Mouse (Mus musculus) thymus, postnatal 36 days (tissue): Measurements from ENCODE around the gene Gm28047.
A peak's percentile ranks its signal among the peaks of the same experiment; 100 is the strongest.

Source experiments
- DNase-seq, 2 experiments: peaks; one replicate each; pipeline ENCODE4 v3.0.0; 2022; ENCODE audit warnings: mixed read lengths in 2 of 2

The Gm28047 gene

DNA sequence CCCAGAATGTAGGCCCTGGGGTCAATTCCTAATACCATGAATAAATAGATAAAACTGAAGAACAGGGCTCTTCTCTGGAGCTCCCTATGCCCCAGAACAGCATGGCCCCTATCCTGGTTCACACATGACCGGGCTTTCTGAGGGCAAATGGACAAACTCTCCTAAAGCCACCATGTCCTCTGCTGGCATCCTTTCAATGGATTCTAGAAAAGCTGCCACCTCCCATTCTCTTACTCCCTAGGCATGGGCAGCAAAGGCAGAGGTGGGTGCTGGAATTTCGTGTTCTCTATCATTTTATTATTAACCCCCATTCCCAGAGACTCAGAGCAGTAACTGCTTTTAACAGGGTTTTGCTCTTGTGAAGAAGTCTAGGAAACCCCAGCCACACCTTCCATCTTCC is 109.6 kb downstream of the Gm28047 start:
- DNase-seq, result no peak

DNA sequence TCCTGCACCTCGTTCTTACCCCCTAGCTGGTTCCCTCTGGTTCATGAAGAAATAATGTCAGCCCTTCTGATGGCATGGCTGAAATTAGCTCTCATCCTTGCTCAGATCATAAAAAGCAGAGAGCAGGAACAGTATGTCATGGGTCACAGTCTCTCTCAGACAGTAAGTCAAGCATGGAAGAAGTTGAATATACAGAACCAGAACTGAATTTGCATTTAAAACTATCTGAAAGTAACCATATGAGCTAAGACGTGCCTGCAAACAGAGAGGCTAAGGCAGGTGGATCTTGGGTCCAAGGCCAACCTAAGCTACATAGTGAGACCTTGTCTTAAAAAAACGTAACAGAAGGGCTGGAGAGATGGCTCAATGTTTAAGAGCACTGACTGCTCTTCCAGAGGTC is 111.9 kb downstream of the Gm28047 start:
- DNase-seq, result no peak

DNA sequence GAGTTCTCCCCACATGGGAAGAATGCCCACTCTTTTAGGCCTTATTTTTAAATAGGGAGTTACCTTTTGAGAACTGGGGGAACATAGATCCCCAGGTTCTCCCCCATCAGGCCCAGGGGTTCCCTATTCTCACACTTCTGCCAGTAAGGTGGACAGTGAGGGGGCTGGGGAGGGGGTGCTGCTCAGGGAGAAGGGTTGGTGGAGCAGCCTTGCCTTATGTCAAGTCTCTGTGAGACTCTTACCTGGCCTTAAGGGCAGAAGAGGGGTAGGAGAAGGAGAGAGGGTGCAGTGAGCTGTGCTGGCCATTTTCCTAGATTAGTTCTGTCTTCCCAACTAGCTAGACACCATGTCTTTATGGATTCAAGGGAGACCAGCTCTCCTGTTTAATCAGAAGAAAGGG is 112.4 kb downstream of the Gm28047 start:
- DNase-seq, result no peak

DNA sequence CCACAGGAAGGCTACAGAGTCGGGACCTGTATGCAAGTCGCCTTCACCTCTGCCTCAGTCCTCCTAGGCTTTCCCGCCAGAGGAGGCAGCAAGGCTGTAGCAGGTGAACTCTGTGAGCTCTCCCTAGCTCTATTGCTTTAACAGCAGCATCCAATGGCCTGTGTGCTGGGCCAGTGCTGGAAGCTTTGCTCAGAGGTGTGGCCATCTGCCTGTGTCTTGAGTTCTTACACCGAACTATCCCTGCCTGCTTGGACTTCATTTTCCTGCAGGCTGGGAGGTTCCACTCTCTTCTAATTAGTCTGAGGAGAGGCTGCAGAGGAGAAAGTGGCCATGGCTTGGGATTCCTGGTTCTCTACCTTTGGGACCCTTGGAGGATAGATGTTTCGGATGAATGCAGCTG is 112.9 kb downstream of the Gm28047 start:
- DNase-seq, result no peak

DNA sequence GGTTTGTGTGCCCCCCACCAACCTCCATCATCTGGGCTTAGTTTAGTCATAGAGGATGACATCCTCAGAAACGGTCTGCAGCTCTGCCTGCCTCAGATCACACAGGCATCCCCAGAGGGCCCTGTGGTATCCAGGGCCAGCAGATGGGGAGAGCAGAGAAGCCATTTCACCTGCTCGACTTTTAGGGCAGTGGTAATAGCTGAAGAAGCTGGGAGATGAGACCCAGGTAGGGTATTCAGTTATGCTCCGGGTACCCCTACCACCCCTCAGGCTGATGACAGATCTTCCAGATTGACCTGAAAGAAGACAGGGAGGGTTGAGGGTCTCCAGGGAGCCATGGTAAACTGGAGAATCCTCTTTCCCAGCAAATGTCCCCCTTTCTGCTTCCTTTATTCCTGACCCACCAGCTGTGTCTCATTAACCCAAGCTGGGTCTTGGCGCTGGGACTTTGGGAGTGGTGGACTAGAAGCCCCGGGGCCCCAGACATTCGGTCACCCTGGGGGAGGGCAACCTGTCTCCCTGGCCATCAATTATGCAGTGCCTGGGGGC is 113.5 kb downstream of the Gm28047 start:
- DNase-seq, result no peak

DNA sequence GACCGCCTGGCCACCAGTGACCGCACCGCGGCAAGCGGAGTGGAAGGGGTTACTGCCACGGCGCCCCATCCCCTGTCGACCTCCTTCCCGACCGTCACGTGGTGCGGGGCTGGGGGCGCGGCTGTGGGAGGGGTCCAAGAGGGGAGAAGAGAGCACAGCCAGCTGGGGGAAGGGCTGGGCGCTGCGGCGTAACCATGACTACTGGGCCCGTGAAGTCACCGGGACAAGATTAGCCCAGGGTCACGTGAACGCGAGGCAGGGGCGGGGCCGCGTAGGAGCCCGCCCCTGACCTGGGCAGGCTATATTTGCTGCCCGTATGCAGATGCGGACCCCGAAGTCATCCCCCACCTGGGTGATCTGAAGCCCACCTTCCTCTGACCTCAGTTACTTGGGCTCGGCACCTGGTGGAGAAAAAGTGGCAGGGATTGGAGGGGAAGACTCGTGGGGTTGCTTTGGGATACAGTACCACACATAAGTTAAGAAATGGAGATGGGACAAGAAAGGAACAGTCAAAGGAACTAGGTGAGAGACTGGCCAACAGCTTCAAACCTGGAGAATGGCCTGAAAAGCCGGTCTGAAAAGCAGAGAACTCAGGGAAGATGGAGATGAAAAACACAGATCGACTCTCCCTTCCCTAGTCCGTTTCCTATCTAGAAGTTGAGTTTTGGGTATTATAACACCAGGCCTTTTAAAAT is 114.1 kb downstream of the Gm28047 start:
- DNase-seq, result peak; percentile 68 to 85

DNA sequence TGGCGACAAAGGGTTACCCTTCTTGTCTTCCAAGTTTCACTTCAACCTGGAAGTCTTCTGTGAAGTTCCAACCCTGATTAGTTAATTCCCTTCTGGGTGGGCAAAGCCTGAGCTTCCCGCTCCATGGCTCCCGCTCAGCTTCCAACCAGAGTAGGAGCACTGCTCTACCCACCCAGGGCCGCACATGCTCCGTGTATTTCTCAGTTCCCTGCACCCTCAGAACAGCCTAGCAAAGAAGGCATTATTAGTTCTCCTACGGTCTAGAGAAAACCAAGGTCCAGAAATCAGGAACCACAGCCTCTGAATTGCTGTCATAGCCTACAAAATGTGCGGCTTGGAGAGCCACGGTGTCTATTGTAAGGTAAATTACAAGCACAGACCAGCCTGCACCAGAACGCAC is 114.8 kb downstream of the Gm28047 start:
- no peak for DNase-seq

DNA sequence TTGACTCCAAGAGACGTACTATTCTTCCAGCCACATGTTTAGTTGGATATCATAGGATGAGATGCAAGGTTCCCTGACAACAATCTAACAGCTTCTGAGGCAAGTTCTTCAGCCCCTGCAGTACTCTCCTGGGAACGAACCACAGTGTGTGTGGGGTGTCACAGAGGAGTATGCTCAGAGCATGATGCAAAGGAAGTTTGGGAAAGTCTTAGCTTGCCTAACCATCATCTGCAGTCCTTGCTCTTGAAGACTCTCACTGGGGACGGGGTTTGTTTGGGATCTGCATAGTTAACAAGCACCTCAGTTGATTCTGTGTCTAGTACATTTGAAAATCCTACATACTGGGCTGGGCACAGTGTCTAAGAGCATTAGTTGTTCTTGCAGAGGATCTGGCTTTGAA is 116.5 kb downstream of the Gm28047 start:
- no peak for DNase-seq

DNA sequence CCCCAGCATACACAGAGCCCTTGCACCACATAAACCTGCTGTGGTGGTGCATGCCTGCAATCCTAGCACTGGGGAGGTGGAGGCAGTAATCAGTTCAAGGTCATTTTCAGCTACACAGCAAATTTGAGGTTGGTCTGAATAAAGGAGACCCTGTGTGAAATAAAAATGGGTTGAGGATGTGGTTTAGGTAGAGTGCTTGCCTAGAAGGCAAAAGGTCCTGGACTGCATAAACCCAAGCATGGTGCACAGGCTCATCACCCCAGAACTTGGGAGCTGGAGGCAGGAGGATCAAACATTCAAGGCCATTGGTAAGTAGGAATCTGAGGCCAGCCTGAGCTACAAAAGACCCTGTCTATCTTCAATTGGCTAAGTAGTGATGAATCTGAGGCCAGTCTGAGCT is 117.3 kb downstream of the Gm28047 start:
- no peak for DNase-seq

DNA sequence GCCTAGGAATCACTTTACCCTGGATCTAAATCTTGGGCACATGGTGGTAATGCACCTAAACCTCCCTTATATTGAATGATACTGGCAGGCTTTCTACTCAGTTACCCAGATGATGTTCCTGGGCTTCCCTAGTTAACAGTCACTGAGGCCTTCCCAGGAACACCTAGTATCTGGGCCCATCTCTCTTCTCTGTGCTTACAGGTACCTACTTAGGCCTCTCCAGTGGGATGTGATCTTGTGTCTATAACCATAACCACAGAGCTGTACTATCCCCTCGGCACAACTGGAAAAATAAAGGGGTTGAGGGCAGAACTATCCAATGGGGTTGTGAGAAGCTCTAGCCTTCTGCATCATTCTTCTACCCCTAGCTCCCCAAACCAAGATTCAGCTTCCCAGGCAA is 118.0 kb downstream of the Gm28047 start:
- DNase-seq, result no peak

DNA sequence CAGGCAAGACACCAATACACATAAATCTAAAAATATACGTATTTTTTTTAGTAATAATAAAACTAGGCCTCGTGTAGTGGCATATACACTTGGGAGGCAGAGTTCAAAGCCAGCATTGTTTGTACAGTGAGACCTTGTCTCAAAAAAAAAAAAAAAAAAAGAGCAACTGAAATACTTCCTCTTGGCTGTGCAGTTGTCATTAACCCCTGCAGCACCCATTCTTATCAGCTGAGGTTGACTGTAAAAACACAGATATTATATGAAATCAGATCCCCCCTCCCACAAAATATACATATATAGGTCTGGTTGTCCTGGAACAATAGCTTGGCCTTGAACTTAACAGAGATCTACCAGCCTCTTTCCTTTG is 118.4 kb downstream of the Gm28047 start:
- no peak for DNase-seq

DNA sequence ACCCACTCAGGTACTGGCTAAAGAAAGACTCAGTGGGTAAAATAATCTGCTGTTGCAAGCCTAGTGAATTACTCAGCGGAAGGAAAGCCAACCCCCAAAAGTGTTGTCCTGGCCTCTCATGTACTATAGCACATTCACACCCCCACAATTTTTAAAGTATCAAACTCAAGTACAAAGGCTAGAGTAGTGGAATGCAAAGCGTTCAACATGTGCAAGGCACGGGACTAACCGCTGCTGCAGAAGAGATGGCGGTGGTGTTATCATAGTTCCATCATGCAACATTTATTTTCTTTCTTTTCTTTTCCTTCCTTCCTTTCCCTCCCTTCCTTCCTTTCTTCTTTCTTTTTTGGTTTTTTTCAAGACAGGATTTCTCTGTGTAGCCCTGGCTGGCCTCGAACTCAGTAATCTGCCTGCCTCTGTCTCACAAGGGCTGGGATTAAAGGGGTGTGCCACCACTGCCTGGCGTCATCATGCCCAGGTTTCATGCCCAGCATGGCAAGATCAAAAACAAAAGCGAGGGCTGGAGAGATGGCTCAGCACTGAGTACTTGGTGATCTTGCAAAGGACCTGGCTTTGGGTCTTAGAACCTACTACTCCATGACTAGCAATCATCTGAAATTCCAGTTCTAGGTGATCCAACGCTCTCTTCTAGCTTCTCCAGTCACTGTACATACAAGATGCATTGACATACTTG is 119.0 kb downstream of the Gm28047 start:
- no peak for DNase-seq

DNA sequence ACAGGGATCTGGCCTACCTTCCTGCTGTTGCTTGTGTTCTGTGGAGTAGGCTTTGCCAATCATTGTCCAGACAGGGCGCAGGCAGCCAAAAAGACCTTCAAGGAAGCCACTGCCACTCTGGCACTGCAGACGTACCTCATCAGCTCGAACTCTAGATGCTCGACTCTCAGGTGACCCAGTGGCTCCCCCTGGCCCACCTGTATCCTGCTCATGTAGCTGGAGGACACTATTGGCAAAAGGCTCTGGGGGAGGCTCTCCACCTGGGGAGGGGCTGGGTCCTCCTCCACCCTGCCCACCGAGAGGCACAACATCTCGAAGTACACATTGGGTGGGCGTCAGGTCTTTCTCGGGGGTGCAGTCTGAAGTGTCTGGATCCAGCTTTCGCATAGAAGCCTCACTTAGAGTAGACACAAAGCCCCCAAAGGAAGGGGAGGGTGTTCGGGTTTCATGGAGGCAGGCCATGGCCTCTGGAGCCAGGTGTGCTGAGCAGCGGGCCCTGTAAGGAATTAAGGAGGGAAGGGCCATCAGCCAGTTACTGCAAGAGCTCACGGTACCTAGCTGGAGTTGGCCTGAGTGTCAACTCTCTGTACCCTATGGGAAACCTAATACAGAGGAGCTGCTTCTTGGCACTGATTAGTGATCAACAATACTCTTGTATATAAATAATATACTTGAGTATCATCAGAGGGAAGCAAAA is 119.6 kb downstream of the Gm28047 start:
- no peak for DNase-seq

DNA sequence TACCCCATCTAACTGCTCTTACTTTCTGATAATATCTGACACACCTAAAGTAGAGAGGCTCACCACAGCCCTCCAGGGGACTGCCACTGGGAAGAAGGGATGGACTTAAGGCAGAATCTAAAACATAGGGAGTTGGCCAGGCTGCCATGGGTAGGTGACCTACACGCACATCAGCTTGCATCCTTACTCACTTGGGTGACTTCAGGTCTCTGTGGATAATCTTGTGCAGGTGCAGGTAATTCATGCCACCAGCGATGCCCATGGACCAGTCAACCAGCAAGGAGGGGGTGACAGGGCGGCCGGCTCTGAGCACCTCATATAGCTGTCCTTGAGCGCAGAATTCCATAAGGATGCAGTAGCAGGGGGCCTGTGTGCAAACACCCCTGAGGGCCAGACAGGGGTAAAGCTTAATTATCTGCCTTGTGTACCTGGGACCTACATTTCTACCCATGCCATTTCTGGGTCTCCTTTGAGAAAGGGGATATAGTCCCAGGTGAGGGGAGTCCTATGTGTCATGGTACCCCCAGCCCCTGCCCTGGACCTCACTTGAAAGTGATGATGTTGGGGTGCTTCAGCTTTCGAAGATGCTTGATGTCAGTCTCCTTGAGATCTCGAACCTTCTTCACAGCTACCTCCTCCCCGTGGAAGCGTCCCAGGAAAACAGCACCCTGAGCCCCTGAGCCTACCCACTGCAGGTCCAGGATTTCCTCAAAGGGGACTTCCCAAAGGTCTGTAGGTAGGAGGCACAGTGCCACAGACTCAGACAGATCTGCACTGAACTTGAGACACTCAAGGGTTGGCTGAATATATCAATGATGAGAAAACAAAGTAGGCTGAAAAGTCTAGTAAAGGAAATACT is 120.7 kb downstream of the Gm28047 start:
- no peak for DNase-seq

DNA sequence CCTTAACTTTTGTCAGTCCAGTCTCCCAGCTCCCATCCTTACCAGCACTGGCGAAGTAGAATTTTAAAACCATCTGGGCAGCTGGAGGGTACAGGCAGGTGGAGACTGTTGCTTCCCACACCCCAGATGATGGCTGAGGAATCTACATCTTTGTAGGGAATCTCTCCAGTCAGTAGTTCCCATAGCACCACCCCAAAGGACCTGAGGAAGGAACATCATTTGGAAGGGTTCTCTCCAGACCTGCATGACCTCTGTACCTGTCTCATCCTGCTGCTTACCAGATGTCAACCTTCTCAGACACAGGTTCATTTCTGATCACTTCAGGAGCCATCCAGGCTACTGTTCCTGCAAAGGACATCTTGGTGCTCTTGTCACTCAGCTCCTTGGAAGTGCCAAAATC is 121.4 kb downstream of the Gm28047 start, which contains the start of gene Gm10337:
Gene Gm10337, plus strand, starts transcription at position 276 of the 400 bp plus-strand sequence.
- no peak for DNase-seq

DNA sequence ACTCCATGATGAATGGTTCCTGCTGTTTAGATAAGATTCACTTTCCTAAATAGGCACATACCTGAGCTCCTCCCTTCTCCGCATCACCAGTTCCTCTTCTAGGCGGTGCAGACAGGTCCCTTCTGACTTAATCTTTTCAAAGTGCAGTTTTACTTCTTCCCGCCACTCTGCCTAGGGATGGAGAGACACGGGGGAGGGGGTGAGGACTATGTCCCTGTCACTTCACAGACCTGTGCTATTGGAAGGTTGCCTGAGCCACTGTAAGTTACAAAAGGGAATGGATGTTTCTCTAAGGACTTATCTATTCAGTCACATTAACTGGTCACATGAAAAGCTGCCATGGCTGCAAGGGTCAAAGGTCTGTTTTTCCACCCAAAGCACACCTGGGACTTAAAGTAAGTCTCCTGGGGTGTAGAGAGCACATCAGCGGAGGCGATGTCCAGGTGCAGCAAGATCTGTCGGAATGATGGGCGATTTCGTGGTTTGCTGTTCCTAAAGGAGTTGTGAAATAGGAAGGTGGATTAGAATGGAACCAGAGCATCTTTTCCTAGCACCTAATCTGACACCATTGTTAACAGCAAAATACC is 122.5 kb downstream of the Gm28047 start:
- DNase-seq, result no peak

DNA sequence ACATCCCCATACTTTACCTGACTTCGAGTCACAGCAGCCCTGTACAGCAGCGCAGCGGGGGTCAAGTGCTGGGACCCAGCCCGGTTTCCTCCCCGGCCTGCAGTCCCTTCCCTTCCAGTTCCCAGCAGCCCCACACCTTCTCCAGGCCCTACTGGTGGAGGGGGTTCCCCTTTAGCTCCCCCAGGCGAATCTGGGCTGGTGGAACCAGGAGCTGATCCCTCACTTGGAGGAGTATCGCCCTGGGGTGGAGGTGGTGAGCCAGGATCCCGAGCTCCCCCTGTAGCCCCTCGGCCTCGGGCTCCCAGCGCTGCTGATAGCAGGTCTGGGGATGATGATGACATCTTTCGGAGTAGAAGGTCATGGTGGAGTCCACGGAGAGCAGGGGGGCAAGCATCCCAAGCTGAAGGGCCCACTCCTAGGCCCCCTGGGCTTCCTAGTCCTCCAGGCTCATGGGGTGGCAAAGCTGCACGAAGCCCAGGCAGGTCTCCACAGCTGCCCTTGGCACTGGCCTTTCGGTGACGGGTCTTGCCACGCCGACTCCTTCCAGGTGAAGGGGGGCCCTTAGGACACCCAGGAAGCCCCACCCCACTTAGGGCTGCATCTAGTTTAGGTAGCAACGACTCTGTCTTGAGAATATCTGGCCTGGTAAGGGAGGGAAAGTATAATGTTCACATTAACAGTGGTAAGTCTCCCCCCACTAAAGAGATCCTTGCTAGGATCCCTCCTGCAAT is 123.6 kb downstream of the Gm28047 start:
- no peak for DNase-seq

DNA sequence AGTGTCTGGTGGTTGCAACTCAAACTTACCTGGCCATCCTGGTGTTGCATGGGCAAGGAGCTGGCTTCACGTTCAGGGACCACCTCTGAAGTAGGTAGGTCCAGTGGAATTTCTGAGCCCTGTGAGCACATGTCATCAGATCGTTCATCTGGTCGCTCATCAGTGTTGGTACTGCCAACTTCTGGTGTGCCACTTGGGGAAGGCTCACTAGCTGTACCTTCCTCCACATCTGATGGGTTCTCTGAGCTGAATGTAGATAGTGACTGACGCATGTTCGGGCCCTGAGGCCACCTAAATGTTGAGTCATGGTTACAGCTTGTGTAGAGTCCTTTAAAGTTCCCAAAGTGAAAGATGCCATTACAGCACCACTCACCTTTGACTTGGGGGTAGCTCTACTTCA is 124.4 kb downstream of the Gm28047 start:
- no peak for DNase-seq

DNA sequence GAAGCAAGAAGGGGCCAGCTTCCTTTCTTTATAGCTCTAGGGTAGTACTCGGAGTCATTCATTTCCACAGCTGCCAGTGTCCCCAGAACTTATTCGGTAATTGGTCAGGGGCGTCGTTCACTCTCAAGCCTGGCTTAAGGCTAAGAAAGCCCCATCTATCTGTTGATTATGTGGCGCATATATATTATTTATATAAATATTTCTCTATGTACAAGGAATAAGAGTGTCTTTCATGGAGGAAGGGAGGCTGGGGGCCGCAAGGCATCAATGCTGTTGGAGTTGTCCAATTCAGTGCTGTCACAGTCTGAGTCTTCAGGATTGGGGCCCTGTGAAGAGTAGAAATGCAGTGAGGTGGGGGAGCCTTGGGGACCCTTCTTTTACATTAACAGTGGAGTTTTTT is 125.0 kb downstream of the Gm28047 start:
- DNase-seq, result no peak

DNA sequence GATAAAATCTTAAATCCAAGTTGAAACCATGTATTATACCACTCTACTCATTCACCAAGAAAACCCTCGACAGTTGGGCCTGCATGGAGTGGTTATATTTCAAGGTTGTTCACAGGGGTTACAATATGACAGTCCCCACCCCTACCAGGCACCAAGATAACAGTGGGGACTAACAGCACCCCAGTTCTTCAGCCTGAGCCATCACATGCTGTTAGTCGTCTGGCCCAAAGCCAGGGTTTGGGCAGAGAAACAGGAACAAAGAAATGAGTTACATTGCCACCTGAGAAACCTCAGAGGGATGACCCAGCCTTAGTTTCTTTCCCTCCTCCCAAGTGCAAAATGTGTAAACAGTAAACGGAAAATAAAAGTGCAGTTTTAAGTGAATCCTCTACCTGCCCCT is 125.5 kb downstream of the Gm28047 start:
- no peak for DNase-seq

DNA sequence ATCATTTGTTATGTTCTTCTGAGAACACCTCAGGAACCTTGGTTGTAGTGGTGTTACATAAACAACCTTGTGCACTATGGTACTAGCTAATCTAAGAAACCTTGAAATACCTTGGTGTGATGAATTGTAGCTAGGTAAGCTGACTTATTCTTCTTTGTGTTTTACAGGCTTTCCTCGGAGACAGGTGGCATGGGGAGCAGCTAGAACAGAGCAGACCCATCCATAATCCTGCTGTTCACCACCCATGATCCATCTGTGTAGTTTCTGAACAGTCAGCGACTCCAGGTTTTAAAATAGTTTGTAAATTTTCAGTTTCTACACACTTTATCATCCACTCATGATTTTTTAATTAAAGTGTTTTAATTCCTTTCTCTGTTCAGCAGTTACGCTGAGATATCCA is 126.5 kb downstream of the Gm28047 start:
- DNase-seq, result no peak

DNA sequence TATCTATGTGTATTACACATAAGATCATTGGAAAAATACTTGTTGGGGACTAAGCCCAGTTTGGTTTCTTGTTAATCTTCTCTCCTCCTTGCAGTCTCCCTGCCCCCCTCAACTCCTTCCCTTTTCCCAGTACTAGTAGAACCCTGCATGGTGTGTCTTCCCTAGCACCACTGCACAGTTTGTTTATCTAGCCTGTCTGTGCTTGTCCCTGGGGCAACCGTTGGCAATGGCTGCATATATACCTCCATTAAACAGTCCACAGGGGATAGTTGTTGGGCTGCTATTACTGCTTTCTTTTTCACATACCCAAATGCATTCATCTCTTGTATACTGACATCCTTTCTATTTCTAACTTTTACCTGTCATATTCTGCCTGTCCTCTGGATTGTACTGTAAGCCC is 137.2 kb downstream of the Gm28047 start:
- no peak for DNase-seq
